Mouse (Mus musculus) heart, embryonic 10.5 days (tissue): ENCODE results near the gene Sec61b. TPM values are rescaled to one million over a fixed set of nuclear protein-coding genes. Genes with fewer than 3 reads are reported as not detected.

Experiments
- polyA plus RNA-seq: library from polyadenylated mRNA; unstranded; fragments of >200 nt; fragmentation: Nextera tagmentation; extraction: Ambion mirVana; gene quantifications from 2 replicates; pipeline ENCODE4 v1.2.1, GENCODE M21; 2016

The Sec61b gene
- polyA plus RNA-seq, 1 experiment from 2014 or later = 295 TPM

Other genes with a start within 250 kb of the Sec61b start
- 47.9 and 51.9 TPM in 2 replicates for gene Tgfbr1, start 121.4 kb upstream of the Sec61b start, polyA plus RNA-seq
- gene Alg2, start 325 bp upstream of the Sec61b start, polyA plus RNA-seq = 36.2 and 57.0 TPM in 2 replicates